Mouse (Mus musculus) G1E (cell line): ENCODE measurements around the gene Prss38. TPM values are rescaled to one million over a fixed set of nuclear protein-coding genes. Genes with fewer than 3 reads are reported as not detected.

ENCODE experiments used
- ATAC-seq: 2 replicates; pipeline ENCODE4 v1.8.0; 2016; ENCODE audit warnings: mild to moderate bottlenecking; ENCODE audit not compliant: insufficient number of reproducible peaks, poor library complexity, low FRiP score, severe bottlenecking; ENCODE audit errors: extremely low read depth
- DNase-seq: peaks from one replicate; pipeline ENCODE4 v3.0.0; 2012; ENCODE audit warnings: low spot score
- H3K27me3 ChIP-seq: 2 replicates; pipeline ENCODE4 v1.6.1; 2012; ENCODE audit warnings: mild to moderate bottlenecking, low read length, inconsistent platforms; ENCODE audit not compliant: insufficient read depth
- H3K36me3 ChIP-seq: replicated peaks from 2 replicates; pipeline ENCODE3; 2012; ENCODE audit warnings: mild to moderate bottlenecking, inconsistent platforms
- H3K4me1 ChIP-seq: 2 replicates; pipeline ENCODE4 v1.6.1; 2012; ENCODE audit warnings: low read depth, low read length, inconsistent platforms, mixed read lengths; ENCODE audit not compliant: insufficient read depth
- H3K4me3 ChIP-seq: 2 replicates; pipeline ENCODE4 v1.5.1; 2012; ENCODE audit warnings: low read depth, mild to moderate bottlenecking, inconsistent platforms, low read length, moderate library complexity, mixed read lengths
- H3K9me3 ChIP-seq: replicated peaks from 2 replicates; pipeline ENCODE4 v1.6.1; 2012; ENCODE audit warnings: inconsistent platforms
- CTCF ChIP-seq: IDR thresholded peaks from 2 replicates; pipeline ENCODE4 v1.5.1; 2012; ENCODE audit warnings: low read depth, low read length, inconsistent platforms, mixed read lengths
- GATA1 ChIP-seq: IDR thresholded peaks from 2 replicates; pipeline ENCODE4 v1.6.1; 2012; ENCODE audit warnings: borderline replicate concordance, low read length, inconsistent platforms, mixed read lengths
- GATA2 ChIP-seq: IDR thresholded peaks from 2 replicates; pipeline ENCODE4 v1.6.1; 2012; ENCODE audit warnings: low read depth, low read length, inconsistent platforms, borderline replicate concordance
- POLR2AphosphoS5 ChIP-seq: IDR thresholded peaks from 2 replicates; pipeline ENCODE4 v1.6.1; 2012; ENCODE audit warnings: low read depth, low read length, inconsistent platforms; ENCODE audit not compliant: insufficient replicate concordance
- TAL1 ChIP-seq: conservative IDR thresholded peaks from 2 replicates; pipeline ENCODE4 v1.6.1; 2012; ENCODE audit warnings: low read depth, low read length, inconsistent platforms, mixed read lengths
- polyA plus RNA-seq: library from polyadenylated mRNA; stranded (reverse); fragments of >175 nt; gene quantifications from 2 replicates; pipeline ENCODE4 v1.2.3, GENCODE M21; 2012
- total RNA-seq, 2 experiments: library from RNA; stranded (forward) in 1 of 2; stranded (reverse) in 1 of 2; fragments of 200-1000 nt in 1 of 2; fragments of >200 nt in 1 of 2; fragmentation: Nextera tagmentation in 1 of 2; gene quantifications; 2 replicates each; pipeline ENCODE4 v1.2.3; 2014 to 2017

The Prss38 gene
- total and polyA plus RNA-seq, 3 experiments, result 0.68 TPM; not detected in 2

DNA sequence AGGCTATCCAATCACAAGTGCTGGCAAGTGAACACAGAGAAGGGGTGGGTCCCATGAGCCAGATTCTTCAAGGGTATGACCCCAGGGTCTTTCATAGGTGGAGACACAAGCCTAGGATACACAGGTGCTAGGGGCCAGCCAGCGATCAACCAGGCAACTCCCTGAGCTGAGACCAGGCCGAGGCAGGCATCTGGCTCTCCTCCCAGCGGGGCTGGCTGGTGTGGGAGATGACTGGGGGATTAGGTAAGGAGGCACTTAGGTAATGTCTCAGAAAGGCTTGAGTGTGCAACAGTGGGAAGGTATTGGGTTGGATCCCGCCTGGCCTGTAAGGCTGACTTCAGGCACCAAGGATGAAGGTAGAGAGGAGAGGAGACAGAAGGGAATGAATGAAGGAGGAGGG, 40.3 kb downstream of the Prss38 start:
- Histone ChIP-seq H3K27me3 (peaks cover 19% of the 10 kb centered on the region), H3K4me3 (no peak overlapping the region), H3K9me3 (no peaks in the 10 kb centered on the region), H3K36me3 (no peaks in the 10 kb centered on the region), H3K4me1 (no peaks in the 10 kb centered on the region)
- DNase-seq (no peak), ATAC-seq (no peak)
- no peak for TF ChIP-seq POLR2AphosphoS5
- TF ChIP-seq CTCF, result no peak
- no peak for TF ChIP-seq GATA2
- no peak for TF ChIP-seq TAL1
- TF ChIP-seq GATA1, result no peak

DNA sequence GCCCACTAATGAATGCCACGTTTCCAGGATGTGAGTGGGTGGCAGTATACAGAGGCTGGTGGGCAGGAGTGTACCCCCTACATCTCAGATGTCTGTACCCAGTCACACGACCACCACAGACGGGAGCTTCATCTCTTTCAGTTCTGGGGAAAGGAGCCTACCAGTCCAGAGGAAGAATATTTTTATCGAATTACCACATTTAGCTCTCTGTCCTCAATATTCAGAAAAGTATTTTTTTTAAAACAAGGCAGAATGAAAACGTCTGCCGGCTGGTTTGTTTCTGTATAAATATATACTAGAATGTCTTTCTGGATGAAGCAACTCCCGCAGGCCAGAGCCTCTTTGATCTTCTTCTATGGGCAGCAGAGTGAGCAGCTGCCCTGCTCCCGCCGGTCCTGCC, 42.5 kb downstream of the Prss38 start:
- Histone ChIP-seq H3K4me1 (no peaks in the 10 kb centered on the region), H3K4me3 (no peak overlapping the region), H3K27me3 (peaks cover 24% of the 10 kb centered on the region), H3K9me3 (no peaks in the 10 kb centered on the region), H3K36me3 (no peaks in the 10 kb centered on the region)
- ATAC-seq, result no peak
- no peak for DNase-seq
- TF ChIP-seq POLR2AphosphoS5, result no peak
- TF ChIP-seq CTCF, result no peak
- TF ChIP-seq TAL1, result no peak
- TF ChIP-seq GATA2, result no peak
- no peak for TF ChIP-seq GATA1

- TF ChIP-seq POLR2AphosphoS5, result no peak
- TF ChIP-seq GATA1, result no peak
- no peak for TF ChIP-seq GATA2
- TF ChIP-seq CTCF, result no peak
- TF ChIP-seq TAL1, result no peak
- Histone ChIP-seq H3K4me1 (no peaks in the 10 kb centered on the region), H3K36me3 (no peaks in the 10 kb centered on the region), H3K4me3 (no peak overlapping the region), H3K9me3 (no peaks in the 10 kb centered on the region), H3K27me3 (peaks cover 28% of the 10 kb centered on the region)
- no peak for ATAC-seq
- DNase-seq, result no peak
Observed at GRCm38 (mm10) chr11:59331167-59331869, 44.1 kb downstream of the Prss38 start.

DNA sequence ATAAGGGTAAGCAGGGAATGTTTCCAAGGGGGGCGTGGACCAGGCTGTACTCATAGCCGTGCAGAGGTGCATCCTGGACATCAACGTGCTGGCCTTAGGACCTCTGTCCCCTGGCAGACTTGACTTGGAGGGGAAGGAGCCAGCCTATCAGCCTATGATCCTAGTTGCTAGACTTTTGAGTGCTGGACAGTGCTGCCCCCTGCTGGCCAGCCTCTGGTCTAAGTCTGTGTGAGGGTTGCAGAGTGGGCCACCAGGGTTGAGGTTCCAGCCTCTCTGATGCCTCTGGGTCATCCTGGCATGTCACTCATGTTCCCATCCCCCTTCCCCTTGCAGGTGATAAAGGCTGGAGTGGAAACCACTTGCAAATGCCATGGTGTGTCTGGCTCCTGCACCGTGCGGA, 44.9 kb downstream of the Prss38 start:
- H3K27me3 ChIP-seq, result peaks cover 25% of the 10 kb centered on the region
- DNase-seq (peak; percentile 70), ATAC-seq (no peak)

DNA sequence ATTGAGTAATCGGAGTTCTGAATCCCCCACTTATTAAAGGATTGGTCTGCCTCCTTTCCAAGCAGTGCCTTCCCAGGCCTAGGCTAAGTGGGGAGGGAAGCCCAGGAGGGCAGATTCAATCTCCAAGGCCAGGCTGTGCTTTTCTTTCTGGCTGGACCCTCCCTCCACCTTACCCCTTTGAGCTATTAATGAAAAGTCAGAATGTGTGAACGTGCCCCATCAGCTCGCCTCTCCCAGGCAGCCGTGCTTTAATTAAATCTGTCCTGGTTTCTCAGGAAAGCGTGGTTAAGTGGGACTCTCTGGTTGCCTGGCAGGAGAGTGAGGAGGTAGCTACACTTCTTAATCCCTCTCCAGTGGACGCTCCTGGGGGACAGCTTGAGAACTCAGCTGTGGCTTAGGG, 45.8 kb downstream of the Prss38 start:
- ATAC-seq (no peak), DNase-seq (no peak)
- Histone ChIP-seq H3K4me3 (no peak overlapping the region), H3K4me1 (no peaks in the 10 kb centered on the region), H3K27me3 (peaks cover 25% of the 10 kb centered on the region), H3K9me3 (no peaks in the 10 kb centered on the region), H3K36me3 (no peaks in the 10 kb centered on the region)
- TF ChIP-seq GATA2, result no peak
- no peak for TF ChIP-seq POLR2AphosphoS5
- TF ChIP-seq CTCF, result no peak
- no peak for TF ChIP-seq TAL1
- TF ChIP-seq GATA1, result no peak

More for the DNA sequence above, 44.9 kb downstream of the Prss38 start:
- Histone ChIP-seq H3K4me3 (no peak overlapping the region), H3K9me3 (no peaks in the 10 kb centered on the region), H3K36me3 (no peaks in the 10 kb centered on the region), H3K4me1 (no peaks in the 10 kb centered on the region)
- TF ChIP-seq CTCF (peak; percentile 48), TAL1 (no peak)

DNA sequence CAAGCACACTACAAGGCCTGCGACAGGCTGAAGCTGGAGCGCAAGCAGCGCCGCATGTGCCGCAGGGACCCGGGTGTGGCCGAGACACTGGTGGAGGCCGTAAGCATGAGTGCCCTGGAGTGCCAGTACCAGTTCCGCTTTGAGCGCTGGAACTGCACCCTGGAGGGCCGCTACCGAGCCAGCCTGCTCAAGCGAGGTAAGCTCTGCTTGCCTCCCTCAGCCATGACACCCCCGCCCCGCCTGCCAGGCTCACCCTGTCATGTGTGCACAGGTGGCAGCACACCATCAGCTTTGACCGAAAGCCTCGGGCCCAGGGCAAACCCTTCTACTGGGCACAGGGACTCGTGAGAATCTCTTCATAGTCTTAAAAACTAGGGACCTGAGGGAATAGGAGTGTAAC, 47.8 kb downstream of the Prss38 start:
- peaks cover 33% of the 10 kb centered on the region for H3K27me3 ChIP-seq
- ATAC-seq, result no peak

GRCm38 (mm10) chr11:59324777-59325176, 50.7 kb downstream of the Prss38 start:
- H3K9me3 ChIP-seq, result no peaks in the 10 kb centered on the region
- TF ChIP-seq POLR2AphosphoS5 (no peak), GATA2 (no peak), CTCF (no peak)
- H3K4me1 ChIP-seq, result no peaks in the 10 kb centered on the region
- H3K4me3 ChIP-seq, result no peak overlapping the region
- ATAC-seq, result no peak
- H3K36me3 ChIP-seq, result no peaks in the 10 kb centered on the region
- no peak for DNase-seq
- H3K27me3 ChIP-seq, result peaks cover 21% of the 10 kb centered on the region

More for the DNA sequence above, 47.8 kb downstream of the Prss38 start:
- no peak for DNase-seq
- no peaks in the 10 kb centered on the region for H3K9me3 ChIP-seq
- TF ChIP-seq POLR2AphosphoS5, result no peak
- H3K36me3 ChIP-seq, result no peaks in the 10 kb centered on the region
- H3K4me1 ChIP-seq, result no peaks in the 10 kb centered on the region
- no peak overlapping the region for H3K4me3 ChIP-seq
